Mouse (Mus musculus): Measurements from ENCODE around the gene Ppef2.

Ppef2 gene

DNA sequence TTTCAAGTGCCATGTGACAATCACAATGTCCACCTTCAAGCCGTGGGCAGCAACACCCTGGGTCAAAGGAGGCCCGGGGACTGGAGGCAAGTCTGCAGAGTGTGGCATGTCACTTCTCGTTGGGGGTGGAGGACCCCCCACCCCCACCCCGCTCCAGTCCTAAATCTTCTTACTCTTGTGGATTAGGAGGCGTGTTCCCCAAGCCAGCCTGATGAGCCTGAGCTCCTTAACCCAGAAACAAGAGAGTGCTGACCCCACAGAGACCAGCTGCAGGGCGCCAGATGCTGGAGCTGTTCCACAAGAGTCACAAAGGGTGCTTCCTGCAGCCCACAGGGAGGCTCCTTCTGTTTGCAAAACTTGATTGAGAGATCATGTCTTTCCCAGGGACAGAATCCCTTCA lies at the start of gene Ppef2:
TSS of gene Ppef2 (minus strand) at position 61 of the 400 bp plus-strand sequence.
- DNase-seq (ENCODE audit: low read depth, low spot score), result peak; percentile 85

DNA sequence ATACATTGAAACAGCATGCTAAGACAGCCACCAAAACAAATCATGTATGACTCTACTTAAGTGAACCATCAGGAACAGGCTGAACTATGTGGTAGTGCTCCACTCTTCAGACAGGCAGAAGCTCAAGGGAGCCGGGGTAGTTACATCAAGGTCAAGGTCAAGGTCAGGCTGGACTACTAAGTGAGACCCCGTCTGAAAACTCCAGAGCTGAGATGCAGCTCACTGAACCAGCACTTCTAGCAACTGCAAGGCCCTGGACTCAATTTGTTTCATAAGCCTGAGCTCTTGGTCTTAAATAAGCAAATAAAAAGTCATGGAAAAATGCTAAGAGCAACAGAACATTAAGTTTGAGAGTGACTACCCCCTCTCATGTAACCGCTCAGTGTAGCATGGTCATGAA lies 48.2 kb upstream of the Ppef2 start:
- no peak for DNase-seq (ENCODE audit: low read depth, low spot score)

DNA sequence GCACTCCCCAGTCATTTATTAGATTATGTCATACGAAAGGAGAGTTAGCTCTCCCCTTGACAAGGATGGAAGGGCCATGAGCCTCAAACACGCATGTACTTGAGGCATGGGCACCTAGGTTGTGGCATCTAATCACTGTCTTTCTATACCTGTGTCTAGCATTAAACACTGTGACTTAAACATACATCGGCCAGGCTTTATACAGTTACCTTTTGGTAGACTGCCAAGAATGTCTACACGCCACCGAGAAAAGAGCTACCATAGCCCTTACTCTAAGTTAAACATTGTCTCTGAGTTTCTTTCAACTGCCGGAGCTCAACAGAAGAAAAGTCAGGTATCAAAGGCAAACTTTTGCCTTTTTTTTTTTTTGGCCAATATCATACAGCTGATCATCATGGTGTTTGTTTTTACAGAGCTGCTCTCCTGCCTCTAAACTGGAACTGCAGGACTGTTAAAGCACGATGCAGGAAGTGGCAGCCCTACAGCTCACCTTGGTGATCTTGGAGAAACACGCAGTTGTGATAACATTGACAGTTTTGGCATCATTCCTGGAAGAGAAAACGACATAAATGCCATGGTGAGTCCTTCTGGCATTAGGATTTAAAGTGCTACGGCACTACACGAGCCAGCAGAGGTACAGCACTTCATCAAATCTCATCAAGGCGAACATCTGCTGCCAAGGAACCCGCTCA lies 46.2 kb upstream of the Ppef2 start:
- DNase-seq (ENCODE audit: low read depth, low spot score), result no peak

DNA sequence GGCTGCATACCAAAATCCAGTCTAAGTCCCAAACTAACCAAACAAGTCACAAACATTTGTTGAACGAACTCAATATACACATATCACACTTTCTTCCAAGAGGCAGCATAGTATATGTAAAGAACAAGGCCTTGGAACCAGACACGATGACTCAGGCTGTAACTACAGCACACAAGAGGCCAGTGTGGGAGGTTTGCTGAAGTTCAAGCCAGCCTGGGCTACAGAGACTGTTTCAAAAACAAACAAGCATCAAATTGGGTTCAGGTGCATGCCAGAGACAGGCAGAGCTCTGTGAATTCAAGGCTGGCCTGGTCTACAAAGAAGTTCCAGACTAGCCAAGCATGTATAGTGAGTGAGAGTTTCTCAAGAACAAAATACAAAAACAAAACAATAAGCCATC lies 38.4 kb upstream of the Ppef2 start:
- no peak for DNase-seq (ENCODE audit: low read depth, low spot score)

DNA sequence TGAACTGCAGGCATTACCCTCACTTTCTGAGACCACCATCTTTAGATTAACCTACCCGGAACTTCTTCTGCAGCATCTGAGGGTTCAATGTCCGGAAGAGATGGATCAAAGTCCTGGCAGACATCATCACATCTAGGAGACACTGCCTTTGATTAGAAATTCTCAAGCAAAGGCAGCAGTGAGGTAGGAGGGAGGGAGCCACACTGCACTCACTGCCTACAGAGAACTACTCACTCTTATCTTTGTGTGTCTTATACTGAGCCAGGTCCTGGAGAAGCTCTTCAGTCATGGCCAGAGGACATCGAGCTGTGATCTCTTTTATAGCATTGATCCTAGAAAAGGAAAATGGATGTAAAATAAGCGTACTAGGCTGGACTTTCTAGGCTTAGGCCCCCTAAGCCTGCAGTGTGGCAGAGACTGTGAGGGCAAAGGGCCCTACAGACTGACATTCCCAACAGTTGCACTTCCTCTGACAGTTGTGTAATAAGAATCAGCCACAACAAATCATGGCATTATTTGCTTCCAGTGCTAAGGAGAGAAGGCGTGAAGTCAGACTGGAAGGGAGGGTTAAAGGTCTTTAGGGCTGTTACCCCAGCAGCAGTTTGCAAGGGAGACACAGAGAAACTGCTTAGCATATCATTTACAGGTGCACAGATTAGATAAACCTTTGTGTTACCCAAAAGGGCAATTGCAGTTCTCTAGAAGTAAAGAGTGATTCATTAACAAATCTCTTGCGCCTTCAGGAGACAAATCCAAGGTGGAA lies 35.8 kb upstream of the Ppef2 start:
- DNase-seq (ENCODE audit: low read depth, low spot score), result no peak

DNA sequence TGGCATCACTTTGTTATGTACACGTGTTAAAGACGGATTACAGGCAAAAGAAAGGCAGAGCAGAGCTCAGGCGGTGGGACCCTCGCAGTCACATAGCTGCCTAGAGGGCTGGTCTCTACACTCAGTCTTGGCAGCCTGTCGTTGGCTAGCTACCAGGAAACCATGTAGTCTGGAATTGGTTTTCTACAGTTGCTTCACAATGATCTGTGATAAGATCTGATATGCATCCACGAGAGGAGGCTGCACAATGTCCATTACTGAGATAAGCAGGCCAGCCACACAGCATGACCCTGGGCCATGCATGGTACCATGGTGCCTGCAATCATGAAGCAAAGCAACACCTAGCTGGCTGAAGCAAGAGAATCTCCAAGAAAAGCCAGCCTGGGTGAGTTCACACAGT lies 31.8 kb upstream of the Ppef2 start:
- no peak for DNase-seq (ENCODE audit: low read depth, low spot score)

DNA sequence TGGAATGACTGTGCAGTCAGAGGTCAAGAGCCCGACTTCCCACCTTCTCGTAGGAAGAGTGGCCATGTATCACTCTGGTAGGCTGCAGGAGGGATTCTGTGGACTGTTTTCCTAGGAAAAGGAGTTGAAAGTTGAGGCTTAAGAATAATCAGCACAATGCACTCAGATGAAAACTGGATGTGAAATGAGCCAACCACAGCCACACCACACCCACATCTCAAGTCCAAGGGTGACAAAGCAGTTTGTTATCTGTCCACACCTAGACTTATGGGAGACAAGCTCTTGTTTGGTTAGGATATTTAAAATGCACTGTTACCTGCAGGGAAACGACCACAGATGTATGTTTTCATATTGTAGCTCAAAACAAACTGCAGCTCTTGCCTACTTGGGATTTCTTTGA lies 27.0 kb upstream of the Ppef2 start:
- no peak for DNase-seq (ENCODE audit: low read depth, low spot score)

DNA sequence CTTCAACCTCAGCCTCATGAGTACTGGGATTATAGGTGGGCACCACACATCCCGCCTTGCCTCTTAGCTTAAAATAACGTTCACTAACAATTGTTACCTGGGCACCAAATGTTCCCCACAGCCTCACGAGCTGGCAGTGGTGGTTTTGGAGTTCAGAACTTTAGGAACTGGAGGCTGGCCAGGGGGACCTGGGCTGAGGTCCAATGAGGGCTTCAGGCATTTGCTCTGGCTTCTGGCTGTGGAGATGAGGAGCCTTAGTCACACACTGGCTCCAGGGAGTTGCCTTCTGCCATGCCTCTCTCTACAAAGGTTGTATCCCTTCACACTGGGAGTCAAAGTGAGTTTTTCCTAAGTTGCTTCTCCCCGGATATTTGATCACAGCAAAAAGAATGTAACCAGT lies 26.5 kb upstream of the Ppef2 start:
- no peak for DNase-seq (ENCODE audit: low read depth, low spot score)

DNA sequence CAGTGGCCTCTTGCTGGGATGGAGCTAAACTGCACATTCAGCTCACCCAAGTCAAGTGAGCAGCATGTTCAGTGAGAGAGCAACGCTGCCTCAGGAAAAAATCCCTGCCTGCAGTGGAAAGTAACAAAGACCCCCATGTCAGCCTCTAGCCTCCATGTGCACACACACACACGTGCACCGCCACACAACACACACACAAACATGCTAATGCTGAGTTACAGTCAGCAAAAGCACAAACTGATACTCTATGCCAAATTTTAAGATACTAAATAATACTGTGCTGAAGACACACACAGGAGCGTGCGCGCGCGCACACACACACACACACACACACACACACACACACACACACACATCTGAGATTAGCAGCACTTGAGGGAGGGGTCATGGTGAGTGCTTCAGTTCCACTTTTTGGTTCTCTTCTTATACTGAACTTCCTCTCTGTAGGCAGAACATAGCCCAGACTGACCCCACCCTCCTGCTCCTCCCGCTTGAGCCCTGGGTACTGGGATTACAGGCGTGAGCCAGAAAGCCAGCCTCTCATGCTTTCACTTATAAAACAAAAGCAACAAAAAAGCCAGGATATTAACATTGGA lies 23.0 kb upstream of the Ppef2 start:
- no peak for DNase-seq (ENCODE audit: low read depth, low spot score)

DNA sequence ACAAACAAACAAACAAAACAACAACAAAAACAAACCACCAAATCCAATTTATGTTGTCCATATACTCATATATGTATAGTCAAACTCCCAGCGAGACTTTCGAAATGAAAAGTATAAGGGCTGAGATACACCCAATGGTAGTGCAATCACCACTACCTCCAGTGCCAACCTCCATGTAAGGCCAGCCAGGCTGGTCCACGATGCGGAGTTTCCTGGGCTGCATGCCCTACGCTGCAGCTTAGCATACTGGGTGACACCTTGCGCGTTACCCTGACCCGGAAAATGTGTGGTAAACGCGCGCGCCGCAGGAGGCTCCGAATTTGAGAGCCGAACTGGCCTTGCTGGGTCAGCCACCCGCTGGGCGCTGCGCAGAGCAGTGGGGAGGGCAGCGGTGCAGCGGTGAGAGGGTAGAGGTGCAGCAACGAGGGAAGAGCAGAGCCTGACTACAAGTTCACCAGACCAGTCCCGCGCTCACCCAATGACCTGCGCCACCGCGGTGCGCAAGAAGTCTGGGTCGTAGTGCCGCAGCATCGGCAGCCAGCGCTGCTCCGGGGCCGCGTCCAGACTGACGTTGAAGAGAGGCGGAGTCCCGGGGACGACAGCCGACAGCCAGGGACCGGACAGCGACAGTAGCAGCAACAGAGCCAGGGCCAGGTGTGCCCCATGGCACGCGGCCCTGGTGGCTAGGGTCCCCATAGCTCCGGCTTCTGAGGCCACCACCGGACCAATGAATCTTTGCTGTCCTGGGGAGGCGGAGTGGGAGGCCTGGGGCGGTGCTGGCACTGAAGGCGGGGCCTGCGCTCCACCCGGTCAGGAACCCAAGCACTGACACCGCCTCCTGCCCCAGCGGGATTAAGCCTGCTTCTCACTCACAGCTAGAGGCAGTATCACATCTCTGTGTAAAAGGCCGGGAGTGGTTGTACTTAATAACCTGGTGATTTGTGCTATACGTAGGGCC lies 21.6 kb upstream of the Ppef2 start, which contains the start of gene Naaa:
TSS of gene Naaa (minus strand) at position 734 of the 958 bp plus-strand sequence.
- peak; percentile 78 for DNase-seq (ENCODE audit: low read depth, low spot score)

DNA sequence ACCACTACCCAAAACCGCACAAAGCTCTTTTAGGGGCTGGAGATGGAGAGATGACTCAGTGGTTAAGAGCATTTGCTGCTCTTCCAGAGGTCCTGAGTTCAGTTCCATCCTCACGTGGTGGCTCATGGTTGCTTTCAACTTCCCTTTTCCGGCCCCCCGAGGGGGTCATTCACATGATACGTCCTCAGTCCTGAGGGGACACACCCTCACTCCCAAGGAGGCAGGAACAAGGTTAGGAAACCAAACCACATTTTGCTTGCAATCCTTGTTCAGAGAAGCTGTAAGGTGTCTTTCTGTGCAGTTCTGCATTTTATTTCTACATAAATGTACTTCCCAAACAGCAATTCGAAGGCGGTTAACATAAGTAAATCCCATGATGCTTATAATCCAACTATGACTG lies 14.4 kb upstream of the Ppef2 start:
- DNase-seq (ENCODE audit: low read depth, low spot score), result no peak

DNA sequence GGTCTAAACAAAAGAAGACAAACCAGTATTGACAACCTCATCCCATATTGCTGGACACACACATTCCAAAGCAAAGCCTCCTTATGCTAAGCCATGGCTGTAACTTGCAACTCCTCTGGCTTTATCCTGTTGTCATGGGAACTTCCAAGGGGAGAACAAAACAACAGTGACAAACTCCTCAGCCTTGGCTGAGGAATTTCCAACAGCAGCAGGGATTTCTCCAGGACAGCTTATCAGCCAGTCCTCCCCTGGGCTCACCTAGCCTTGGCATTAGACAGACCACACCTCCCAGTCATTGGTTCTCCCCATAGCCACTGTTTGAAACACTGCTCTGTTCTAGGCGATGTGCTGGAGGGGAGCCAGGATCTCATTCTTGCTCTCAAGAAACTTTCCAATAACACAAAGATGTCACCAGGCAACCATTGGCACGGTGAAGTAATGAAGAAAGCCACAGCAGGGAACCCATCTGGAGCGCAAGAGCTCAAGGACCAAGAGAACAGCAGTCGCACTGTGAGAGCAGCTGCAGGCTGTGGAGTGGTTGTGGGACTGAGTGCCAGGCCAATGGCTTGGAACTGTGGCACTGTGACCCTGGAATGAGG lies 7.8 kb upstream of the Ppef2 start:
- no peak for DNase-seq (ENCODE audit: low read depth, low spot score)

DNA sequence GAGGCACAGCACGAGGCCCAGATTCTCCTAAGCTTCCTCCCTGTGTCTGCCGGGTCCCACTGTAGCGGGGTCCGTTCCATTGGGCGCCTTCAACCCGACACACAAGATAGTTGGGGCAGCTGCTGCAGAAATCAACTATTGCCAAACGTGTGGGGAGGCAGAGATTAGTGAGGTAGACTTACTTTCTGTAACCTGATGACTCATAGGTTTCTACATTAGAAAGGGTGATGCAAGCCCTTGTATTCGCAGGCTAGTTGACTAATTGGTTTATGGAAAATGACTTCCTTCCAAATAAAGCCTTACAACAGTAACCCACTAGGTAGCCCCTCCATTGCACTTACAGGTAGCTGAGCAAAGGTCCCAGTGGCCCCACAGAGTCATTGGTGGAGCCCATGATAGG lies 6.6 kb upstream of the Ppef2 start:
- no peak for DNase-seq (ENCODE audit: low read depth, low spot score)

DNA sequence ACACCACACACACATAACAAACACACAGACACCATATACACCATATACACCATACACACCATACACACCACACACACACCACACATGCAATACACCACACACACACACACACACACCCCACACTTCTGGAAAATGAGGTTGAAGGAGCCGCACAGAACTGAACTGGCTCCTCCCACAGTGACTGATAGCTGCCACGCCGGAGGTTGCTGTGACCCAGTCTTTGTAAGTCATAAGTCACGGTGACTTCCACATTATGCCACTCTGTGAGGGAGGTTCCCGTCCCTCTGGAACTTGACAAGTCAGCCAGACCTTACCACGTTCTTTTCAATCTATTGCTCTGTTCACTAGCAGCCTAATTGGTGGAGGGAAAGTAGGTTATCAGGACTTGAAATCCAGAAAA lies 1.6 kb downstream of the Ppef2 start:
- DNase-seq (ENCODE audit: low read depth, low spot score), result no peak

DNA sequence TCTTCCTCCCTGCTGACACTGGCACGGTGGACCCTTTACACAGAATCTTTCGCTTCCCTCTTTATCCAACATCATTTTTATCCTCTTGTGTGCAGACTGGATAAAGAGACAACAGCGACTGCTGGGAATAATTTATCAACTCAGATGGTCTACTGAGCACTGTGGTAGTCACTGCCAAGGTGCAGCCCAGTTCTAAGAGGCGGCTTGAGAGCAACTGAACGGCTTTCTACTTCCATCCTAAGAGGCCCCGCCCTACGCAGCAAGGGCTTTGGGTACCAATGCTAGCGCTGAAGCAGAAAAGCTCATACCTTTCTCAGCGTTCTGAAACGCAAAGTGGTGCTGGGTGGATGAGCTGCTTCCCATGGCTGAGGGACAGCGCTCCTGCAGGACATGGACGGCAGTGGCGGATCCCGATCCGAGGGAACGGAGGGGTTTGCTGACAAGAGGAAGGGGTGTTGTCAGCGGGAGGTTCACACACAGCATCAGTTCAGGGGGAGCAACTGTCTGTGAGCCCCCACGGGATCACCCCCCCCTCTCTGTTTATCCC lies 3.2 kb downstream of the Ppef2 start:
- no peak for DNase-seq (ENCODE audit: low read depth, low spot score)

DNA sequence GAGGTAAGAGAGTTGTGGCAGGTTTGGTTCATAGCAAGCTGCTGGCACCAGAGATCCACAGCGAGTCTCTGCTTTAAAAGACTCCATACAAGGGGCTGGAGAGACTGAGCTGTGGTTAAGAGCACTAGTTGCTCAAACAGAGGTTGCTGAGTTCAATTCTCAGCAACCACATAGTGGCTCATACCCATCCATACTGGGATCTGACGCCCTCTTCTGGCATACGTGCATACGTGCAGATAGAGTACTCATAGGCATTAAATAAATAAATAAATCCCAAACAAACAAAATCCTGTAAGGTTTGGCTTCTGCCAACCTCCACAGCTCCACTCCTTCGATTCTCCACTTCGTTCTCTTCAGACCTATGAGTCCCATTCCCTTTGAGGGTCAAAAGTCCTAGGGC lies 4.0 kb downstream of the Ppef2 start:
- DNase-seq (ENCODE audit: low read depth, low spot score), result no peak

DNA sequence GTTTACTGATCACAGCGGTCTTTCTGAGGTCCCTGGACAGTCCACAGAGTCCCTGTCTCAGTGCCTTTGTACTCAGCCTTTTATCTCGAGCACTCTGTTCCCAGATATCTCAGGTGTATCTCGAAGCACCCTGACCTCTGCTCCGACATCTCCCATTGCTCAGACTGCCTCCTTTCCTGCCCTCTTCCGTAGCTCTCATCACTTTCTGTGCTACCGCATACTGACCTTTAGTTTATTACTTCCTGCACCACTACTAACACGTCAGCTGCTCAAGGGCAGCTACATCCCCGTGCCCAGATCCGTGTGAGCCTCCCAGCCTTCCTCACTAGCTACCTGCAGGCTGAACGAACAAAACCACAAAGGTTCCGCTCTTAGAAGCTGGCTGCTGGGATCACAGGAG lies 7.5 kb downstream of the Ppef2 start:
- no peak for DNase-seq (ENCODE audit: low read depth, low spot score)

DNA sequence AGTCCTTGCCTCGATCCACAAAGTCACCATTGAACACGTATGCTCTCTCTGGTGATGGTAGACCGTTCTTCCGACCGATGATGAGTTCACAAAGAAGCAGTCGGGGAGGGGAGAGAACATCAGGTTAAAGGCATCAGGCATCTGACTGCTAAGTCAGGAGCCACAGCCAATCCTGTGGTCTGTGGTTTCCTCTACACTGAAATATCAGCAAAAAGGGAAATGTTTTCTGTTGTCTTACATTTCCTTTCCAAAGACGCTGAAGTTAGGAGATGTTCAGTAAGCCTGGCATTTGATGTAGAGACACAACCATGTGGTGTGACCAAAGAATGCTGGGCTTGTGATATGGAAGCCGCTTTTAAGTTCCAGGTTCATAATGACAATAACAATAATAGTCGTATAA lies 10.6 kb downstream of the Ppef2 start:
- DNase-seq (ENCODE audit: low read depth, low spot score), result no peak

DNA sequence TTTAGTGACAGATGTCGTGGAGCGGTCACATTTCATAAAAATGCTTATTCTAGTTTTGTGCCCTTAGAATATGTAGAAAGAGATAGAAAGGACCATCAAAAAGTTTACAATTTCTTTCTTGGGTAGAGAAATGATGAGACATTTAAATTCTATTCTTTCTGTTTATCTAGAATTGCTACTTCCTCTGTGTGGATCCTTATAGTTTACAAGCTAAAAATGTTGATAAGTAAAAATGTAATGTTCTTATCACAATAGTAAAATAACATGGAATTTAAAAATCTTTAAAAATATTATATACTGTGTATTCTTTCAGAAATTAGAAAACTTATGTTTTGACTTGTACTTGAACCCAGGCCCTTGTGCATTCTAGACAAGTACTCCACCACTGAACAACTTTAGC lies 11.2 kb downstream of the Ppef2 start:
- DNase-seq (ENCODE audit: low read depth, low spot score), result no peak

DNA sequence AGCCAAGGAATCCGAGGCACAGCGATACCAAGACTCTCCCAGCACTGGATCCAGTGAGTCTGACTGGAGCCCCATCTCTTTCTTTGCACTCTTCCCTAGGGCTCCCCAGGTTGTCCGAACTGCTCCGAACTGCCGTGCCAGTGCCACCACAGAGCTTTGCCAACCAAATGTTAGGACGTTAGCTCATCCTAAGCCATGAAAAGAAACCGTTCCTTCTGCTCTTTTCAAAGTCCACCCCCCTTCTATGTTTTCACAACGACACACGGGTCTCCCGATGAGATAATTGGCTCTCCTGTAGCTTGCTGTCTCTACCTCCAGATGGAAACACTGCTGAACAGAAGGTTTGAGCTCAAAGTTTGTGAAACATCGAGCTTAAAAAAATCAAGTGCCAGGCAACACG lies 15.3 kb downstream of the Ppef2 start:
- DNase-seq (ENCODE audit: low read depth, low spot score), result no peak
